Mouse (Mus musculus) hindbrain, embryonic 11.5 days (tissue): Measurements from ENCODE around the gene Slc22a16. TPM values are rescaled to one million over a fixed set of nuclear protein-coding genes. Genes with fewer than 3 reads are reported as not detected.

Experiments
- ATAC-seq: fragments of 200-750 bp; cut with Nextera tagmentation; 2 replicates; pipeline ENCODE4 v1.8.0; 2017; ENCODE audit warnings: mild to moderate bottlenecking, moderate TSS enrichment, moderate library complexity; ENCODE audit not compliant: low FRiP score
- DNase-seq: peaks from one replicate; pipeline ENCODE4 v3.0.0-alpha.2; 2015; ENCODE audit warnings: low spot score
- H3K27ac ChIP-seq: fragments of 300-500 bp; sonication (generic); 2 replicates; pipeline ENCODE4 v1.5.1; 2014; ENCODE audit warnings: mild to moderate bottlenecking, low read depth, low read length
- H3K27me3 ChIP-seq: fragments of 300-500 bp; sonication (generic); 2 replicates; pipeline ENCODE4 v1.6.1; 2014; ENCODE audit warnings: mild to moderate bottlenecking, low read length, moderate library complexity, mixed read lengths; ENCODE audit not compliant: control insufficient read depth, insufficient read depth
- H3K36me3 ChIP-seq: fragments of 300-500 bp; sonication (generic); 2 replicates; pipeline ENCODE4 v1.6.1; 2014; ENCODE audit warnings: mild to moderate bottlenecking, low read length, moderate library complexity, mixed read lengths; ENCODE audit not compliant: control insufficient read depth, insufficient read depth
- H3K4me1 ChIP-seq: fragments of 300-500 bp; sonication (generic); replicated peaks from 2 replicates; pipeline ENCODE4 v1.6.1; 2014; ENCODE audit warnings: low read length, mixed read lengths; ENCODE audit not compliant: control insufficient read depth, insufficient read depth
- H3K4me2 ChIP-seq: fragments of 300-500 bp; sonication (generic); replicated peaks from 2 replicates; pipeline ENCODE4 v1.6.1; 2014; ENCODE audit warnings: mild to moderate bottlenecking, low read depth, low read length
- H3K4me3 ChIP-seq: fragments of 300-500 bp; sonication (generic); 2 replicates; pipeline ENCODE4 v1.5.1; 2014; ENCODE audit warnings: low read depth, low read length
- H3K9ac ChIP-seq: fragments of 300-500 bp; sonication (generic); 2 replicates; pipeline ENCODE4 v1.6.1; 2014; ENCODE audit warnings: low read depth, low read length
- H3K9me3 ChIP-seq: fragments of 300-500 bp; sonication (generic); 2 replicates; pipeline ENCODE4 v1.6.1; 2016; ENCODE audit warnings: low read length; ENCODE audit not compliant: control insufficient read depth
- WGBS: fragments of 180-500 bp; shearing (Covaris S2); extraction: QIAGEN DNeasy Blood & Tissue Kit; methylation state at CpG from one replicate; pipeline ENCODE4 v1.1.7; 2014; 5-methylcytosine and 5-hydroxymethylcytosine counted together
- polyA plus RNA-seq: library from polyadenylated mRNA; unstranded; fragments of >200 nt; fragmentation: Nextera tagmentation; extraction: Ambion mirVana; gene quantifications from 2 replicates; pipeline ENCODE4 v1.2.1, GENCODE M21; 2014

The Slc22a16 gene
- polyA plus RNA-seq, 1 experiment from 2014 or later = not detected

DNA sequence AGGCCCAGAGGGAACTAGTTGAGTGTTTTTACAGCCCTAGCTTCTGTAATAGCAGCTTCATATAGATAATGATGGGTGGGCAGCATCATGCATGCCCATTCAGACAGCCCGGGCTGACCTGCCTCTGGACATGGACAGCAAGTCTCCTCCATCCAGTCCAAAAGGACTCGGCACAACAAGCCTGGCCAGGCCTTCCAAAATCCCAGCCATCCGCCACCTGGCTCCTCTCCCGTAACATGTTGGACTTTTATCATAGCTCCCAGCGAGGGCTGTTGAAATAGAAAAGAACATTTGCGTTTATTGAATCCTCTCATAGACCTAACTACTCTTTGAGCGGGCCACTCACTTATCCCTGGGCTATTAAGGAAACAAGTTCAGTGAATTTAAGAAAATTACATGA is 71.8 kb downstream of the Slc22a16 start:
- peaks cover 2% of the 10 kb centered on the region; the same call in 1 of the 2 replicates for H3K4me1 ChIP-seq
- H3K4me3 ChIP-seq = no peak overlapping the region
- no peaks in the 10 kb centered on the region for H3K27me3 ChIP-seq
- H3K4me2 ChIP-seq = no peak overlapping the region
- 91% methylated on average over 7 of the region's 7 CpGs for WGBS
- H3K9ac ChIP-seq = no peak overlapping the region
- no peaks in the 10 kb centered on the region for H3K36me3 ChIP-seq
- no peaks in the 10 kb centered on the region for H3K9me3 ChIP-seq
- ATAC-seq (no peak), DNase-seq (no peak)
- H3K27ac ChIP-seq = no peak overlapping the region

DNA sequence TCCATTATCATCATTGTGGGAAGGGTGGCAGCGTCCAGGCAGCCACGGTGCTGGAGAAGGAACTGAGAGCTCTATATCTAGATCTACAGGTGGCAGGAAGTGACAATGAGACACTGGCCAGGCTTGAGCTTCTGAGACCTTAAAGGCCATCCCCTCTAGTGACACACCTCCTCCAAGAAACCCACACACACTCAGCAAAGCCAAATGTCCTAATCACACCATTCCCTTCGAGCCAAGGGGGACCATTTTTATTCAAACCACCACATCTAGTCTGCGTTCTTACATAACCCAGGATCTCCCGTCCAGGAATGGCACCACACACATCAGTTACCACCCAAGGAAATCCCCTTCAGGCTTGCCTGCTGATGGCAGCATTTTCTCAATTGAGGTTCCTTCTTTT is 73.0 kb downstream of the Slc22a16 start:
- WGBS = 84% methylated on average over 5 of the region's 5 CpGs
- ATAC-seq = no peak
- H3K27me3 ChIP-seq = no peaks in the 10 kb centered on the region

DNA sequence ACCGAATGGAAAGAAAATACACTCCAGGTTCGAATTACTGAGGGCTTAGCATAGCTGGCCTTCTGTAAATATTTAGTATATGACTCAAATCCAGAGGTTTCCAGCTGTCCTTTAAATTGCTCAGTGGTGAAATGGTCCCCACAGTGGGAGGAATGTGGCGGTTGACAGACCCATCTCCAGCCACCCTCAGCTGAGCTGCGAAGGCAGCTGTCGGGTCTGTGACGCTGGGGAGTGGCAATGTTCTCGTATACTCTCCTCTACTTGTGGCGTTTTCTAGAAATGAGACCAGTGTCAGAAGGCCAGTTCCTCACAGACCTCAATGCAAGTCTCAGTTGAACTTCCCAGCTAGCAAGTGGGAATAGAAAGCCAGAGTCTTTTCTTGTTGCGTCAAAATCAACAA is 74.3 kb downstream of the Slc22a16 start:
- no peaks in the 10 kb centered on the region for H3K27me3 ChIP-seq
- no peaks in the 10 kb centered on the region for H3K4me1 ChIP-seq
- no peak overlapping the region for H3K4me3 ChIP-seq
- H3K9me3 ChIP-seq = no peaks in the 10 kb centered on the region
- H3K9ac ChIP-seq = no peak overlapping the region
- no peak for DNase-seq
- ATAC-seq = no peak
- WGBS = 75% methylated on average over 9 of the region's 9 CpGs
- no peak overlapping the region for H3K27ac ChIP-seq
- H3K36me3 ChIP-seq = no peaks in the 10 kb centered on the region
- H3K4me2 ChIP-seq = no peak overlapping the region

More for the DNA sequence above, 73.0 kb downstream of the Slc22a16 start:
- Histone ChIP-seq H3K9me3 (no peaks in the 10 kb centered on the region), H3K4me1 (peaks cover 2% of the 10 kb centered on the region; the same call in 1 of the 2 replicates), H3K36me3 (no peaks in the 10 kb centered on the region), H3K4me2 (no peak overlapping the region), H3K9ac (no peak overlapping the region), H3K27ac (no peak overlapping the region), H3K4me3 (no peak overlapping the region)
- DNase-seq = no peak

DNA sequence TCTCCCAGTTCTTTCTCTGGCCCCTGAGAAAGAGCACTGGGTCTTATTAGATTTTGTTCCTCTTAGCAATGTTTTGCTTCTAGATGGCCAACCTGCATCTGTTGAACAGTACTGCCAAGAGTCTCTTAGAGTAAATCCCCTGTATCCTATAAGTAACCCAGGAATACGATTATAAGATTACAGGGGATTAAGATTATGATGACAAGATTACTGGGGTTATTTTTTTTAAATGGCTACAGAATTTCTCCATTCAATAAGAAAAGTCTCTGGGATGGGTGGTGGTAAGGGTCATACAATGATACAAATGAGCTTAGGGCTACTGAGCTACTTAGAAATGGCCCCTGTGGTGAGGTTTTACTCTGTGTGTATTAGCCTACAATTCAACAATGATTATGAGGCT is 75.2 kb downstream of the Slc22a16 start:
- Histone ChIP-seq H3K9me3 (no peaks in the 10 kb centered on the region), H3K36me3 (no peaks in the 10 kb centered on the region), H3K27me3 (no peaks in the 10 kb centered on the region), H3K4me1 (no peaks in the 10 kb centered on the region), H3K4me3 (no peak overlapping the region), H3K27ac (no peak overlapping the region), H3K4me2 (no peak overlapping the region), H3K9ac (no peak overlapping the region)
- ATAC-seq (no peak), DNase-seq (no peak)
- WGBS = 96% methylated on average over 1 of the region's 1 CpGs

DNA sequence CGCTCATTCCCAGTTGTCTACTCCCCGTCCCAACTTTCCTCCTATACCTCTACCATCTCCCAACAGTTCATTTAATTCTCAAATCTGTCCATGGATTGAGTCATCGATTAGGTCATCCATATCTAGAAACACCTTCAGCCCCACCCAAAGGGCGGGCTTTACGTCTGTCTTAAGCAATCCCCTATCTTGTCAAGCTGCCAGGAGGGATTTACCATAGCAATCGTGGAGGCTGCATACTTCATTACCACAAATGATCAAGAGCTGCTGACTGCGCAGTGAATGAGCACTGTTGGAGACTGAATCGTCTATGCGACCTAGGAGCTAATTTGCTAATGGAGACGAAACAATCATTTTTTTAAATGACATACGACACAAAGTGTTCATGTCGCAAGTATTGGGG is 78.6 kb downstream of the Slc22a16 start:
- no peak overlapping the region for H3K9ac ChIP-seq
- 89% methylated on average over 12 of the region's 12 CpGs for WGBS
- H3K4me1 ChIP-seq = no peaks in the 10 kb centered on the region
- no peaks in the 10 kb centered on the region for H3K27me3 ChIP-seq
- no peaks in the 10 kb centered on the region for H3K36me3 ChIP-seq
- ATAC-seq (no peak), DNase-seq (no peak)
- no peak overlapping the region for H3K4me2 ChIP-seq
- no peak overlapping the region for H3K4me3 ChIP-seq
- no peaks in the 10 kb centered on the region for H3K9me3 ChIP-seq
- no peak overlapping the region for H3K27ac ChIP-seq

DNA sequence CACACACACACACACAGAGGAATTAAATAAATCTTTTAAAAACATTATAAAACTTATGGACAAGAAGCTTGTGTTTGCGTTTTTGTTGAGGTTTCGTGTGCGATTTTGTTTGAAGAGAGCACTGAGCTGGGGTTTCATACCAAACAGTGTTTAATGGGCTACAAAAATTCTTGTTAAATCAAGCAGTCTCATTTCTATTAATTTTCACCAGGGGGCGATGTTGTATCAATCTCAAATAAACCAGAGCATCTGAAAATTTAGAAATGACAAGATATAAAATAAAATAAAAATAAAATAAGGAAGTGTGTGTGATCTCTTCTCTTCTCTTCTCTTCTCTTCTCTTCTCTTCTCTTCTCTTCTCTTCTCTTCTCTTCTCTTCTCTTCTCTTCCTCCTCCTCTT is 79.5 kb downstream of the Slc22a16 start:
- WGBS = 34% methylated on average over 4 of the region's 4 CpGs
- ATAC-seq (no peak), DNase-seq (peak; percentile 41)
- Histone ChIP-seq H3K4me3 (no peak overlapping the region), H3K36me3 (no peaks in the 10 kb centered on the region), H3K9ac (no peak overlapping the region), H3K4me2 (no peak overlapping the region), H3K27me3 (no peaks in the 10 kb centered on the region), H3K9me3 (no peaks in the 10 kb centered on the region), H3K4me1 (0 out of 2 replicates have a peak, but pooled peaks cover 2% of the 10 kb centered on the region), H3K27ac (no peak overlapping the region)

DNA sequence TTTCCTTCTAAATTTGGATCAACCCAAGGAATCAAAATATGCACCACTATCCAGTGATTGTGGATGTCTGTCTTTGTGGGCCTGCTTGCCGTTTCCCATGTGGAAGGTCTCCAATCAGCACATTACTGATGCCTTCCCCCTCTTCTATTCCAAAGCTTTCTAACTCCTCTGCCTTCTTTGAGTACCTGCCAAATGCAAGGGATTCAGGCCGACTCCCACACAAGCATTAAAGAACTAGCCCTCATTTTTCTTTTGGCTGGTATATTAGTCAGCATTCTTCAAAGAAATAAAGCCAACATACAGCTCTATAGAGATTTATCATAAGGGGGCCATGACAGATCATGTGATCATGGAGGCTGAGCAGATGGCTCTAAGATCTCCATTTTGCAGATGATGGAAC is 81.5 kb downstream of the Slc22a16 start:
- 77% methylated on average over 2 of the region's 2 CpGs for WGBS
- Histone ChIP-seq H3K27me3 (no peaks in the 10 kb centered on the region), H3K4me3 (no peak overlapping the region), H3K36me3 (no peaks in the 10 kb centered on the region), H3K9ac (no peak overlapping the region), H3K4me1 (0 out of 2 replicates have a peak, but pooled peaks cover 2% of the 10 kb centered on the region), H3K27ac (no peak overlapping the region), H3K4me2 (no peak overlapping the region), H3K9me3 (no peaks in the 10 kb centered on the region)
- ATAC-seq (no peak), DNase-seq (no peak)

Other genes starting within 250 kb of the Slc22a16 start
- 9.0 and 9.5 TPM in 2 replicates for gene Cdk19, start 230.8 kb upstream of the Slc22a16 start, polyA plus RNA-seq
- gene Ddo, start 59.7 kb downstream of the Slc22a16 start, polyA plus RNA-seq = 0.17 and 0.57 TPM in 2 replicates
- 0.97 and 1.2 TPM in 2 replicates for gene Mettl24, start 112.9 kb downstream of the Slc22a16 start, polyA plus RNA-seq